Mouse (Mus musculus) hindbrain, postnatal 0 days (tissue): ENCODE data around the gene Wnt10a. TPM values are rescaled to one million over a fixed set of nuclear protein-coding genes. Genes with fewer than 3 reads are reported as not detected.

ENCODE experiments used
- ATAC-seq: fragments of 200-750 bp; cut with Nextera tagmentation; 2 replicates; pipeline ENCODE4 v1.8.0; 2017; ENCODE audit warnings: mild to moderate bottlenecking, moderate TSS enrichment, moderate library complexity
- DNase-seq: peaks from one replicate; pipeline ENCODE4 v3.0.0-alpha.2; 2015; ENCODE audit warnings: low spot score
- H3K27ac ChIP-seq: fragments of 300-500 bp; sonication (generic); 2 replicates; pipeline ENCODE4 v1.5.1; 2014; ENCODE audit warnings: mild to moderate bottlenecking
- H3K27me3 ChIP-seq: fragments of 300-500 bp; sonication (generic); 2 replicates; pipeline ENCODE4 v1.6.1; 2014; ENCODE audit warnings: low read length, mixed read lengths; ENCODE audit not compliant: insufficient read depth
- H3K36me3 ChIP-seq: fragments of 300-500 bp; sonication (generic); 2 replicates; pipeline ENCODE4 v1.6.1; 2014; ENCODE audit warnings: low read length, mixed read lengths; ENCODE audit not compliant: insufficient read depth
- H3K4me1 ChIP-seq: fragments of 300-500 bp; sonication (generic); 2 replicates; pipeline ENCODE4 v1.6.1; 2014; ENCODE audit warnings: antibody characterized with exemption, low read length, mixed read lengths; ENCODE audit not compliant: insufficient read depth
- H3K4me2 ChIP-seq: fragments of 300-500 bp; sonication (generic); 2 replicates; pipeline ENCODE4 v1.6.1; 2014; ENCODE audit warnings: low read depth, mild to moderate bottlenecking, low read length, moderate library complexity, mixed read lengths
- H3K4me3 ChIP-seq: fragments of 300-500 bp; sonication (generic); 2 replicates; pipeline ENCODE4 v1.5.1; 2014; ENCODE audit warnings: low read length
- H3K9ac ChIP-seq: fragments of 300-500 bp; sonication (generic); replicated peaks from 2 replicates; pipeline ENCODE4 v1.6.1; 2014; ENCODE audit warnings: mild to moderate bottlenecking, low read length, moderate library complexity, mixed read lengths
- H3K9me3 ChIP-seq: fragments of 300-500 bp; sonication (generic); 2 replicates; pipeline ENCODE4 v1.6.1; 2016; ENCODE audit warnings: low read length, mixed read lengths
- CTCF ChIP-seq: IDR thresholded peaks from 2 replicates; pipeline ENCODE4 v1.5.1; 2016; ENCODE audit warnings: antibody characterized with exemption, control low read depth, low read depth
- WGBS: fragments of 180-500 bp; shearing (Covaris S2); extraction: QIAGEN DNeasy Blood & Tissue Kit; methylation state at CpG from one replicate; pipeline ENCODE4 v1.1.7; 2014; 5-methylcytosine and 5-hydroxymethylcytosine counted together
- polyA plus RNA-seq: library from polyadenylated mRNA; unstranded; fragments of >200 nt; fragmentation: Nextera tagmentation; extraction: Ambion mirVana; gene quantifications from 2 replicates; pipeline ENCODE4 v1.2.1, GENCODE M21; 2015
- total RNA-seq: library from RNA; depleted of rRNA; stranded (reverse); fragments of >200 nt; gene quantifications from 2 replicates; pipeline ENCODE4 v1.2.3, GENCODE M21; 2014

The Wnt10a gene
- total and polyA plus RNA-seq, 2 experiments from 2014 or later = 0.48 to 2.7 TPM

- no peak overlapping the region for H3K9ac ChIP-seq
- no peaks in the 10 kb centered on the region for H3K9me3 ChIP-seq
- no peak for ATAC-seq
- no peak for DNase-seq
- H3K27me3 ChIP-seq = peaks cover 39% of the 10 kb centered on the region
- no peak overlapping the region for H3K27ac ChIP-seq
- H3K4me3 ChIP-seq = no peak overlapping the region
- H3K4me1 ChIP-seq = peaks cover 14% of the 10 kb centered on the region; the same call in 1 of the 2 replicates
- no peak overlapping the region for H3K4me2 ChIP-seq
- no peaks in the 10 kb centered on the region for H3K36me3 ChIP-seq
- 18% methylated on average over 10 of the region's 10 CpGs for WGBS
- no peak for TF ChIP-seq CTCF
Observed at GRCm38 (mm10) chr1:74804211-74804870, 13.0 kb downstream of the Wnt10a start.

- no peaks in the 10 kb centered on the region for H3K9me3 ChIP-seq
- DNase-seq (no peak), ATAC-seq (no peak)
- H3K36me3 ChIP-seq = no peaks in the 10 kb centered on the region
- TF ChIP-seq CTCF = no peak
- WGBS = 23% methylated on average over 4 of the region's 4 CpGs
- H3K4me3 ChIP-seq = no peak overlapping the region
- H3K27me3 ChIP-seq = peaks cover 36% of the 10 kb centered on the region
- no peak overlapping the region for H3K4me2 ChIP-seq
- H3K27ac ChIP-seq = no peak overlapping the region
- H3K4me1 ChIP-seq = peaks cover 14% of the 10 kb centered on the region; the same call in 1 of the 2 replicates
- no peak overlapping the region for H3K9ac ChIP-seq
Observed at GRCm38 (mm10) chr1:74805340-74805835, 14.1 kb downstream of the Wnt10a start.

GRCm38 (mm10) chr1:74805843-74806242 lies 14.5 kb downstream of the Wnt10a start:
- no peak overlapping the region for H3K9ac ChIP-seq
- TF ChIP-seq CTCF = no peak
- H3K27me3 ChIP-seq = peaks cover 31% of the 10 kb centered on the region
- no peak for DNase-seq
- ATAC-seq = no peak
- WGBS = 17% methylated on average over 5 of the region's 5 CpGs
- peaks cover 14% of the 10 kb centered on the region; the same call in 1 of the 2 replicates for H3K4me1 ChIP-seq
- no peaks in the 10 kb centered on the region for H3K36me3 ChIP-seq
- peak overlapping the region; percentile 63; the same call in 1 of the 2 replicates for H3K4me2 ChIP-seq
- no peak overlapping the region for H3K4me3 ChIP-seq
- H3K27ac ChIP-seq = no peak overlapping the region
- no peaks in the 10 kb centered on the region for H3K9me3 ChIP-seq

GRCm38 (mm10) chr1:74806360-74807311 lies 15.3 kb downstream of the Wnt10a start:
- DNase-seq = peak; percentile 76
- peak; percentile 43; the same call in 1 of the 2 replicates for ATAC-seq
- TF ChIP-seq CTCF = peak; percentile 62
- Histone ChIP-seq H3K4me1 (peaks cover 14% of the 10 kb centered on the region; the same call in 1 of the 2 replicates), H3K36me3 (no peaks in the 10 kb centered on the region), H3K4me2 (peak overlapping the region; percentile 63), H3K4me3 (peak overlapping the region; percentile 35), H3K27ac (peak overlapping the region; percentile 32; the same call in 1 of the 2 replicates), H3K9me3 (no peaks in the 10 kb centered on the region), H3K27me3 (peaks cover 26% of the 10 kb centered on the region), H3K9ac (peak overlapping the region; percentile 43)
- WGBS = under 1% methylated on average over 37 of the region's 38 CpGs

GRCm38 (mm10) chr1:74807551-74808071 lies 16.3 kb downstream of the Wnt10a start:
- Histone ChIP-seq H3K4me2 (peak overlapping the region; percentile 63), H3K4me3 (peak overlapping the region; percentile 35), H3K4me1 (peaks cover 14% of the 10 kb centered on the region; the same call in 1 of the 2 replicates), H3K27me3 (peaks cover 16% of the 10 kb centered on the region; the same call in 1 of the 2 replicates), H3K9me3 (no peaks in the 10 kb centered on the region), H3K36me3 (no peaks in the 10 kb centered on the region), H3K9ac (0 out of 2 replicates have a peak overlapping the region, but pooled peaks have one; percentile 43), H3K27ac (peak overlapping the region; percentile 32; the same call in 1 of the 2 replicates)
- ATAC-seq (peak; percentile 43), DNase-seq (peak; percentile 39)
- WGBS = 3% methylated on average over 23 of the region's 23 CpGs
- TF ChIP-seq CTCF = no peak

- under 1% methylated on average over 16 of the region's 16 CpGs for WGBS
- peak; percentile 95 for TF ChIP-seq CTCF
- Histone ChIP-seq H3K4me3 (peak overlapping the region; percentile 35), H3K36me3 (no peaks in the 10 kb centered on the region), H3K4me1 (peaks cover 14% of the 10 kb centered on the region; the same call in 1 of the 2 replicates), H3K27me3 (peaks cover 16% of the 10 kb centered on the region; the same call in 1 of the 2 replicates), H3K9ac (peak overlapping the region; percentile 35; the same call in 1 of the 2 replicates), H3K4me2 (peak overlapping the region; percentile 63), H3K9me3 (no peaks in the 10 kb centered on the region), H3K27ac (0 out of 2 replicates have a peak overlapping the region, but pooled peaks have one; percentile 32)
- ATAC-seq (peak; percentile 82), DNase-seq (peak; percentile 96)
Observed at GRCm38 (mm10) chr1:74808078-74808477, 16.8 kb downstream of the Wnt10a start.
